Mouse (Mus musculus): ENCODE data around the gene Crybb3. TPM values are rescaled to one million over a fixed set of nuclear protein-coding genes. Genes with fewer than 3 reads are reported as not detected.

Crybb3 gene
- polyA plus RNA-seq, 2 experiments: 0.67 to 4.6 TPM

GRCm38 (mm10) chr5:113117361-113117760, 36.0 kb upstream of the Crybb3 start:
- no peak overlapping the region for H3K27ac ChIP-seq (replicated peaks; ENCODE audit: low read depth, low read length)
- 55% methylated on average over 5 of the region's 5 CpGs for WGBS
- no peak for TF ChIP-seq POLR2A (IDR thresholded peaks at IDR 0.05; ENCODE audit: borderline replicate concordance, extremely low read depth, insufficient read depth, insufficient read length)
- no peak for DNase-seq (ENCODE audit: low spot score)
- no peaks in the 10 kb centered on the region for H3K9me3 ChIP-seq (ENCODE audit: control insufficient read depth, low read length)
- H3K9ac ChIP-seq (ENCODE audit: low read depth, low read length, severe bottlenecking): no peak overlapping the region
- no peak overlapping the region for H3K4me2 ChIP-seq (replicated peaks; ENCODE audit: low read depth, low read length, severe bottlenecking)
- peaks cover 53% of the 10 kb centered on the region for H3K4me1 ChIP-seq (ENCODE audit: control insufficient read depth, insufficient read depth, low read length)
- H3K4me3 ChIP-seq (replicated peaks; ENCODE audit: low read length): no peak overlapping the region
- no peaks in the 10 kb centered on the region for H3K27me3 ChIP-seq (ENCODE audit: control insufficient read depth, insufficient read depth, low read length)
- no peaks in the 10 kb centered on the region for H3K36me3 ChIP-seq (ENCODE audit: control insufficient read depth, insufficient read depth, low read length)
- no peak for ATAC-seq (ENCODE audit: low FRiP score, low read depth)

- WGBS: 61% methylated on average over 10 of the region's 10 CpGs
- H3K4me3 ChIP-seq (replicated peaks; ENCODE audit: low read length): no peak overlapping the region
- H3K9ac ChIP-seq (ENCODE audit: low read depth, low read length, severe bottlenecking): no peak overlapping the region
- H3K36me3 ChIP-seq (ENCODE audit: control insufficient read depth, insufficient read depth, low read length): no peaks in the 10 kb centered on the region
- no peak overlapping the region for H3K27ac ChIP-seq (replicated peaks; ENCODE audit: low read depth, low read length)
- no peak for ATAC-seq (ENCODE audit: low FRiP score, low read depth)
- H3K4me2 ChIP-seq (replicated peaks; ENCODE audit: low read depth, low read length, severe bottlenecking): no peak overlapping the region
- H3K27me3 ChIP-seq (ENCODE audit: control insufficient read depth, insufficient read depth, low read length): no peaks in the 10 kb centered on the region
- no peak for TF ChIP-seq POLR2A (IDR thresholded peaks at IDR 0.05; ENCODE audit: borderline replicate concordance, extremely low read depth, insufficient read depth, insufficient read length)
- peaks cover 44% of the 10 kb centered on the region for H3K4me1 ChIP-seq (ENCODE audit: control insufficient read depth, insufficient read depth, low read length)
- no peak for DNase-seq (ENCODE audit: low spot score)
- H3K9me3 ChIP-seq (ENCODE audit: control insufficient read depth, low read length): no peaks in the 10 kb centered on the region
These were observed 34.5 kb upstream of the Crybb3 start for GRCm38 (mm10) chr5:113115896-113116295.

GRCm38 (mm10) chr5:113114264-113115225, 33.2 kb upstream of the Crybb3 start:
- TF ChIP-seq POLR2A (IDR thresholded peaks at IDR 0.05; ENCODE audit: borderline replicate concordance, extremely low read depth, insufficient read depth, insufficient read length): no peak
- DNase-seq (ENCODE audit: low spot score) (no peak), ATAC-seq (ENCODE audit: low FRiP score, low read depth) (peak; percentile 44; the same call in 1 of the 2 replicates)
- WGBS: 27% methylated on average over 20 of the region's 20 CpGs
- Histone ChIP-seq H3K9me3 (ENCODE audit: control insufficient read depth, low read length) (no peaks in the 10 kb centered on the region), H3K27ac (replicated peaks; ENCODE audit: low read depth, low read length) (0 out of 2 replicates have a peak overlapping the region, but pooled peaks have one; percentile 33), H3K4me3 (replicated peaks; ENCODE audit: low read length) (no peak overlapping the region), H3K9ac (ENCODE audit: low read depth, low read length, severe bottlenecking) (no peak overlapping the region), H3K36me3 (ENCODE audit: control insufficient read depth, insufficient read depth, low read length) (no peaks in the 10 kb centered on the region), H3K4me1 (ENCODE audit: control insufficient read depth, insufficient read depth, low read length) (peaks cover 36% of the 10 kb centered on the region), H3K4me2 (replicated peaks; ENCODE audit: low read depth, low read length, severe bottlenecking) (no peak overlapping the region), H3K27me3 (ENCODE audit: control insufficient read depth, insufficient read depth, low read length) (no peaks in the 10 kb centered on the region)

- no peak for DNase-seq (ENCODE audit: low spot score)
- WGBS: 27% methylated on average over 5 of the region's 5 CpGs
- Histone ChIP-seq H3K4me1 (ENCODE audit: control insufficient read depth, insufficient read depth, low read length) (peaks cover 28% of the 10 kb centered on the region), H3K27me3 (ENCODE audit: control insufficient read depth, insufficient read depth, low read length) (no peaks in the 10 kb centered on the region), H3K9me3 (ENCODE audit: control insufficient read depth, low read length) (no peaks in the 10 kb centered on the region), H3K4me2 (replicated peaks; ENCODE audit: low read depth, low read length, severe bottlenecking) (no peak overlapping the region), H3K36me3 (ENCODE audit: control insufficient read depth, insufficient read depth, low read length) (no peaks in the 10 kb centered on the region), H3K9ac (ENCODE audit: low read depth, low read length, severe bottlenecking) (no peak overlapping the region), H3K4me3 (replicated peaks; ENCODE audit: low read length) (no peak overlapping the region), H3K27ac (replicated peaks; ENCODE audit: low read depth, low read length) (no peak overlapping the region)
- no peak for ATAC-seq (ENCODE audit: low FRiP score, low read depth)
- TF ChIP-seq POLR2A (IDR thresholded peaks at IDR 0.05; ENCODE audit: borderline replicate concordance, extremely low read depth, insufficient read depth, insufficient read length): no peak
These were observed 31.7 kb upstream of the Crybb3 start for GRCm38 (mm10) chr5:113113120-113113519.

DNA sequence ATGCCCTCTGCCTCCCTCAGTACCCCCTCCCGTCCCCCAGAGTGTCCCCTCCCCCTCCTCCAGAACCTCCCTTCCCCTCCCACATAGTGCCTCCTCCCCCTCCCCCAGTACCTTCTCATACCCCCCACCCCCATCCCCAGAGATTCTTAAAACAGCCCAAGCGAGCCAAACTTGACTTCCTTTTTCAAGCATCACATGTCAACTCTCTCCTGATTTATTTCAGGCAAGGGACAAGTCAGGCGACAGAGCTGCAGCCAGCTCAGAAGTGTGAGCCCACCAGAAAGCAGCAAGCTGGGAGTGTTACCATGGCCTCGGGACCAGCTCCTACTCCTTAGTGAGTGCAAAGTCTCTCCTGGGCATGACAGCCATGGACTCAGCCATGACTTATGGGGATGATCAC, 30.0 kb upstream of the Crybb3 start:
- ATAC-seq (ENCODE audit: low FRiP score, low read depth): no peak
- no peaks in the 10 kb centered on the region for H3K36me3 ChIP-seq (ENCODE audit: control insufficient read depth, insufficient read depth, low read length)
- no peak for TF ChIP-seq POLR2A (IDR thresholded peaks at IDR 0.05; ENCODE audit: borderline replicate concordance, extremely low read depth, insufficient read depth, insufficient read length)
- DNase-seq (ENCODE audit: low spot score): no peak
- no peak overlapping the region for H3K4me3 ChIP-seq (replicated peaks; ENCODE audit: low read length)
- no peak overlapping the region for H3K27ac ChIP-seq (replicated peaks; ENCODE audit: low read depth, low read length)
- H3K4me1 ChIP-seq (ENCODE audit: control insufficient read depth, insufficient read depth, low read length): peaks cover 33% of the 10 kb centered on the region
- H3K9me3 ChIP-seq (ENCODE audit: control insufficient read depth, low read length): no peaks in the 10 kb centered on the region
- no peak overlapping the region for H3K9ac ChIP-seq (ENCODE audit: low read depth, low read length, severe bottlenecking)
- WGBS: 7% methylated on average over 4 of the region's 4 CpGs
- no peaks in the 10 kb centered on the region for H3K27me3 ChIP-seq (ENCODE audit: control insufficient read depth, insufficient read depth, low read length)
- no peak overlapping the region for H3K4me2 ChIP-seq (replicated peaks; ENCODE audit: low read depth, low read length, severe bottlenecking)
